Mouse (Mus musculus) CH12.LX (cell line): ENCODE measurements around the gene Flnc.

Source experiments
- BHLHE40 ChIP-seq: IDR thresholded peaks from 2 replicates; pipeline ENCODE4 v1.6.1; 2011; ENCODE audit warnings: mild to moderate bottlenecking, low read depth, low read length, improper control_type of control experiment
- CHD1 ChIP-seq: IDR thresholded peaks from 2 replicates; pipeline ENCODE4 v1.6.1; 2012; ENCODE audit warnings: low read depth, low read length, improper control_type of control experiment, inconsistent platforms
- CTCF ChIP-seq, 2 experiments: IDR thresholded peaks in 1 of 2; conservative IDR thresholded peaks in 1 of 2; 2 replicates each; pipeline ENCODE4 v1.5.1; 2011 to 2012; ENCODE audit warnings: low read depth in 2 of 2, low read length in 2 of 2, improper control_type of control experiment in 1 of 2, inconsistent platforms in 1 of 2, mild to moderate bottlenecking in 1 of 2, moderate library complexity in 1 of 2
- EP300 ChIP-seq: IDR thresholded peaks from 2 replicates; pipeline ENCODE4 v1.6.1; 2011; ENCODE audit warnings: low read length, improper control_type of control experiment
- ETS1 ChIP-seq: conservative IDR thresholded peaks from 2 replicates; pipeline ENCODE4 v1.6.1; 2012; ENCODE audit warnings: low read depth, mild to moderate bottlenecking, inconsistent platforms, low read length, improper control_type of control experiment, moderate library complexity
- HCFC1 ChIP-seq: IDR thresholded peaks from 2 replicates; pipeline ENCODE4 v1.6.1; 2012; ENCODE audit warnings: low read depth, mild to moderate bottlenecking, inconsistent platforms, low read length, improper control_type of control experiment
- MAFK ChIP-seq: IDR thresholded peaks from 2 replicates; pipeline ENCODE4 v1.6.1; 2011; ENCODE audit warnings: low read length, improper control_type of control experiment; ENCODE audit not compliant: insufficient replicate concordance
- MAZ ChIP-seq: IDR thresholded peaks from 2 replicates; pipeline ENCODE4 v1.6.1; 2012; ENCODE audit warnings: low read depth, mild to moderate bottlenecking, inconsistent platforms, low read length, improper control_type of control experiment, moderate library complexity
- MXI1 ChIP-seq: IDR thresholded peaks from 2 replicates; pipeline ENCODE4 v1.6.1; 2011; ENCODE audit warnings: mild to moderate bottlenecking, low read depth, low read length, improper control_type of control experiment
- NRF1 ChIP-seq: IDR thresholded peaks from 2 replicates; pipeline ENCODE4 v1.6.1; 2014; ENCODE audit warnings: low read depth, mild to moderate bottlenecking, inconsistent platforms, low read length, improper control_type of control experiment, moderate library complexity
- POLR2A ChIP-seq: IDR thresholded peaks from 2 replicates; pipeline ENCODE4 v1.6.1; 2011; ENCODE audit warnings: low read depth, mild to moderate bottlenecking, improper control_type of control experiment, low read length
- POLR2AphosphoS2 ChIP-seq: IDR thresholded peaks from 2 replicates; pipeline ENCODE4 v1.6.1; 2011; ENCODE audit warnings: low read depth, low read length, improper control_type of control experiment
- ZMIZ1 ChIP-seq: IDR thresholded peaks from 2 replicates; pipeline ENCODE4 v1.6.1; 2012; ENCODE audit warnings: low read depth, mild to moderate bottlenecking, inconsistent platforms, low read length, improper control_type of control experiment

GRCm38 (mm10) chr6:29445354-29445753, 12.3 kb downstream of the Flnc start:
- no peak for TF ChIP-seq MXI1
- TF ChIP-seq POLR2A = no peak
- no peak for TF ChIP-seq CTCF (conservative IDR thresholded peaks at IDR 0.05 in 1 of 2, IDR thresholded peaks at IDR 0.05 in 1 of 2; ENCODE audit: low read depth in 2 of 2, low read length in 2 of 2)
- no peak for TF ChIP-seq EP300
- TF ChIP-seq ZMIZ1 = no peak
- no peak for TF ChIP-seq MAFK
- no peak for TF ChIP-seq MAZ
- no peak for TF ChIP-seq NRF1
- TF ChIP-seq ETS1 = no peak
- TF ChIP-seq BHLHE40 = no peak
- no peak for TF ChIP-seq POLR2AphosphoS2
- TF ChIP-seq HCFC1 = no peak
- no peak for TF ChIP-seq CHD1
